Mouse (Mus musculus): ENCODE data around the gene Hist1h2bc. TPM values are rescaled to one million over a fixed set of nuclear protein-coding genes. Genes with fewer than 3 reads are reported as not detected.
A peak's percentile ranks its signal among the peaks of the same experiment; 100 is the strongest.
"Not testable (repeated sequence)": the region's sequence is repeated elsewhere in the genome, so short reads cannot be mapped to it uniquely, and the experiment has no call there.

The Hist1h2bc gene
- total and polyA plus RNA-seq, 3 experiments: 73.4 to 135 (median 78.7) TPM

DNA sequence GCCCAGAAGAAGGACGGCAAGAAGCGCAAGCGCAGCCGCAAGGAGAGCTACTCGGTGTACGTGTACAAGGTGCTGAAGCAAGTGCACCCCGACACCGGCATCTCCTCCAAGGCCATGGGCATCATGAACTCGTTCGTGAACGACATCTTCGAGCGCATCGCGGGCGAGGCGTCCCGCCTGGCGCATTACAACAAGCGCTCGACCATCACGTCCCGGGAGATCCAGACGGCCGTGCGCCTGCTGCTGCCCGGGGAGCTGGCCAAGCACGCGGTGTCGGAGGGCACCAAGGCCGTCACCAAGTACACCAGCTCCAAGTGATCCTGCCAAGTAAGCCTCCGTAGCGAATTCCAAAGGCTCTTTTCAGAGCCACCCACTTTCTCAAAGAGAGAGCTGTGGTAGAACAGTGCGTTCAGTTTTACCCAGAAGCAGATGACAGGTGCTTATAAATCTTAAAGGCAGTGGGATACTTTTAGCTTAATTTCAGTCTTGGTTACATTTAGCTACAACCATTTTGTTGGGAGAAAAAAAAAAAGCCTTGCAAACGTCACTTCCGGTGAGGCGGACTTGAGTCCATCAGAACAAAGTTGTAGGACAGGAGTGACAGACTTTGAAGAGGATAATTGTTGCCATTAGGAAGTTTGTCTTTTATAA, 421 bp downstream of the Hist1h2bc start:
- H3K27me3 ChIP-seq (ENCODE audit: control insufficient read depth, insufficient read depth, low read length); H3K79me2 ChIP-seq (replicated peaks; ENCODE audit: control insufficient read depth, insufficient read depth, low read length); H3K36me3 ChIP-seq (ENCODE audit: control insufficient read depth, insufficient read depth, low read length); H3K4me1 ChIP-seq (ENCODE audit: control insufficient read depth, insufficient read depth, low read length): not testable (repeated sequence)
- H3K9ac ChIP-seq (ENCODE audit: low read depth, low read length): peak overlapping the region; percentile 77
- H3K27ac ChIP-seq: peak overlapping the region; percentile 90
- intact Hi-C loops (cut with DNase I): loop anchor here (2.0 to 10.0 kb wide), 3 partner anchors 14 to 1930 kb away; partner anchors contain the start of genes Hist1h2ak, Hist1h2bn, Hist1h4c and Hist1h4k
- H3K4me3 ChIP-seq: peak overlapping the region; percentile 59
- DNase-seq: peak; percentile 34 to 41
- 1% methylated on average over 25 of the region's 37 CpGs for whole genome bisulfite sequencing
- TF ChIP-seq POLR2A (IDR thresholded peaks at IDR 0.05; ENCODE audit: insufficient read depth, low read depth, low read length): 0 out of 2 replicates have a peak, but pooled peaks have one; percentile 43

DNA sequence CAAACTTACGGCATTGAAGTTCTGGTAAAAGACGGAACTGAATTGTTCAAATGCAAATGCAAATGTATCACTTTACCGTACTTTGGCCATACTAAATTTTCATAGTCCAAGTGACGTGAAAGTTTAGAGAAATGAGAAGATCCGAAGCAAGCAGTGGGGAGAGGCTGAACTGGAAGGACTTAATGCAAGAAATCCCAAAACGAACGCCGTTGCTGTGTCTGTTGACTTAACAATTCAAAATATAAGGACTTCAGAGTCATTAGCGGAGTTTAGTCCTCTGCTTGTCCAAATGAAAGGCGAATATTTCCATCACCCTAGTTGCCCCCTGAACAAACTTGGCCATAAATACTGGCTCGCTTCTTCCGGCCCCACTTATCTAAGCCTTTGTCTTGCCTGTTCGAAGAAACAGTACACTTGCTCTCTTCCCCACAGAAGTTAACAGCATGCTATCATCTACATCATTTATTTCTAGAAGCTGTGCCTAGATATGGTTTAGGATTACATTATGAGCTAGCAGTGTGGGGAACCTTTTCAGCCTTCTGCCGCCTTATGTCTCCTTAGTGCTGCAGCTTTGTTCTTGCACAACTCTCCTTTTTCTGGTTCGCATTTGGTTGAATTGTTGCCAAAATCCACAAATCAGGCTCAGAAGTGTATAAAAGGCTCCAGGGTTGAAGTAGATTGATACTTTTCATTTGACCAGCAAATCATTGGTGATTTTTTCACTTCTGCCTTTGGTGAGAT, 1.3 kb downstream of the Hist1h2bc start:
- Histone ChIP-seq H3K9ac (ENCODE audit: low read depth, low read length) (peak overlapping the region; percentile 79), H3K36me3 (ENCODE audit: control insufficient read depth, insufficient read depth, low read length) (peaks cover 2% of the 10 kb centered on the region), H3K79me2 (replicated peaks; ENCODE audit: control insufficient read depth, insufficient read depth, low read length) (no peaks in the 10 kb centered on the region; the same call in 1 of the 2 replicates), H3K27me3 (ENCODE audit: control insufficient read depth, insufficient read depth, low read length) (no peaks in the 10 kb centered on the region), H3K4me1 (ENCODE audit: control insufficient read depth, insufficient read depth, low read length) (peaks cover 1% of the 10 kb centered on the region; the same call in 1 of the 2 replicates), H3K4me3 (peak overlapping the region; percentile 59), H3K27ac (peak overlapping the region; percentile 90)
- 4% methylated on average over 15 of the region's 15 CpGs for WGBS
- intact Hi-C loops (cut with DNase I): loop anchor here (2.0 to 10.0 kb wide), 4 partner anchors 14 to 1930 kb away; partner anchors contain the start of genes Hist1h2ag, Hist1h2ak, Hist1h2bj and Hist1h2bn
- DNase-seq: peak in 1 of 2 experiments; percentile 19
- TF ChIP-seq POLR2A (IDR thresholded peaks at IDR 0.05; ENCODE audit: insufficient read depth, low read depth, low read length): no peak
- no peak for TF ChIP-seq EP300 (IDR thresholded peaks at IDR 0.05; ENCODE audit: insufficient read depth, low read depth, low read length)

DNA sequence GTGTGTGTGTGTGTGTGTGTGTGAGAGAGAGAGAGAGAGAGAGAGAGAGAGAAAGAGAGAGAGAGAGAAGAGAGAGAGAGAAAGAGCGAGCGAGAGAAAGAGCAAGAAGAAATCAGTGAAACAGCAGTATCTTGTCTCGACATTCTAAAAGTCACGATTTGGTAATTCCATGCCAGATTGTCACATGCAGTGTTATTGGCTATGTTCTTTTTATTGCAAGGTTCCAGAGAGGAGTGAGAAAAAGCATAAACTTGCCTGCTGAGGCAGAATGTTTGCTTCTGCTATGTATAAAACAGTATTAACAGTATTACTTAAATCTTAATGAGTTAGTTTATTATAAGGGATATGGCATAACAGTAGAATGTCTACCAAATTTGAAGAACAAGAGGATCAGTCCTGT, 2.0 kb downstream of the Hist1h2bc start:
- Histone ChIP-seq H3K4me1 (ENCODE audit: control insufficient read depth, insufficient read depth, low read length) (peaks cover 1% of the 10 kb centered on the region; the same call in 1 of the 2 replicates), H3K36me3 (ENCODE audit: control insufficient read depth, insufficient read depth, low read length) (peaks cover 2% of the 10 kb centered on the region), H3K9ac (ENCODE audit: low read depth, low read length) (peak overlapping the region; percentile 79; the same call in 1 of the 2 replicates), H3K27ac (0 out of 2 replicates have a peak overlapping the region, but pooled peaks have one; percentile 21), H3K27me3 (ENCODE audit: control insufficient read depth, insufficient read depth, low read length) (no peaks in the 10 kb centered on the region), H3K4me3 (peak overlapping the region; percentile 24), H3K79me2 (replicated peaks; ENCODE audit: control insufficient read depth, insufficient read depth, low read length) (no peaks in the 10 kb centered on the region; the same call in 1 of the 2 replicates)
- 32% methylated on average over 4 of the region's 4 CpGs for WGBS
- intact Hi-C loops (cut with DNase I): loop anchor here (2.0 to 10.0 kb wide), 4 partner anchors 13 to 1931 kb away; partner anchors contain the start of genes Hist1h2ag, Hist1h2ak, Hist1h2bj and Hist1h2bn
- DNase-seq: no peak
- TF ChIP-seq POLR2A (IDR thresholded peaks at IDR 0.05; ENCODE audit: insufficient read depth, low read depth, low read length): no peak
- no peak for TF ChIP-seq EP300 (IDR thresholded peaks at IDR 0.05; ENCODE audit: insufficient read depth, low read depth, low read length)
- no peak for TF ChIP-seq CTCF (IDR thresholded peaks at IDR 0.05)

DNA sequence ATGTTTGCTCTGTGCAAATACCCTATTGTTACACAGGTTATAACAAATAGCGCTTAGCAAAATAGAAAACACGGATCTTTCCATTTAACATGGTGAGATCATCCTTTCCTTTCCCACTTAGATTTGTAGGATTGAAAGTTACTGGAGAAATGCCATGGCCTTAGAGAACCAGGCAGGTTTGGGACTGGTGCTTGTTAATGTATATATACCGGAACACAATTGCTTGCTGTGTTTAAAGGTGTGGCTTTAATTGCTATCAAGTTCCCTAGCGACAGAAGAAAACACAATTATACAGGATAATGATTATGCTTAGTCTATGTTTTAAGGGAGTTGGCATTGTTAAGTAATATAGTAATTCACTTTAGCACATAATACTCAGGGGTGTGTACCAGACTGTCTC, 3.2 kb downstream of the Hist1h2bc start:
- H3K4me1 ChIP-seq (ENCODE audit: control insufficient read depth, insufficient read depth, low read length): peaks cover 1% of the 10 kb centered on the region; the same call in 1 of the 2 replicates
- intact Hi-C loops (cut with DNase I): loop anchor here (5.0 to 10.0 kb wide), 2 partner anchors 1645 to 1932 kb away; partner anchors contain the start of genes Hist1h2ag, Hist1h2ak, Hist1h2bj and Hist1h2bn
- peaks cover 2% of the 10 kb centered on the region for H3K36me3 ChIP-seq (ENCODE audit: control insufficient read depth, insufficient read depth, low read length)
- H3K27ac ChIP-seq: no peak overlapping the region
- H3K27me3 ChIP-seq (ENCODE audit: control insufficient read depth, insufficient read depth, low read length): no peaks in the 10 kb centered on the region
- no peak overlapping the region for H3K4me3 ChIP-seq
- no peak overlapping the region for H3K9ac ChIP-seq (ENCODE audit: low read depth, low read length)
- TF ChIP-seq POLR2A (IDR thresholded peaks at IDR 0.05; ENCODE audit: insufficient read depth, low read depth, low read length): no peak
- no peak for TF ChIP-seq CTCF (IDR thresholded peaks at IDR 0.05)
- WGBS: 65% methylated on average over 4 of the region's 4 CpGs
- DNase-seq: no peak
- H3K79me2 ChIP-seq (replicated peaks; ENCODE audit: control insufficient read depth, insufficient read depth, low read length): no peaks in the 10 kb centered on the region; the same call in 1 of the 2 replicates

- Histone ChIP-seq H3K27me3 (ENCODE audit: control insufficient read depth, insufficient read depth, low read length) (no peaks in the 10 kb centered on the region), H3K27ac (no peak overlapping the region), H3K4me3 (no peak overlapping the region), H3K4me1 (ENCODE audit: control insufficient read depth, insufficient read depth, low read length) (peaks cover 1% of the 10 kb centered on the region; the same call in 1 of the 2 replicates), H3K9ac (ENCODE audit: low read depth, low read length) (no peak overlapping the region), H3K79me2 (replicated peaks; ENCODE audit: control insufficient read depth, insufficient read depth, low read length) (no peaks in the 10 kb centered on the region; the same call in 1 of the 2 replicates), H3K36me3 (ENCODE audit: control insufficient read depth, insufficient read depth, low read length) (peaks cover 2% of the 10 kb centered on the region)
- TF ChIP-seq POLR2A (IDR thresholded peaks at IDR 0.05; ENCODE audit: insufficient read depth, low read depth, low read length) (no peak), EP300 (IDR thresholded peaks at IDR 0.05; ENCODE audit: insufficient read depth, low read depth, low read length) (no peak), CTCF (IDR thresholded peaks at IDR 0.05) (no peak)
- no peak for DNase-seq
- intact Hi-C loops (cut with DNase I): loop anchor here (5.0 to 10.0 kb wide), 2 partner anchors 1646 to 1933 kb away; partner anchors contain the start of genes Hist1h2ag, Hist1h2ak, Hist1h2bj and Hist1h2bn
- 93% methylated on average over 7 of the region's 7 CpGs for WGBS
Observed at GRCm38 (mm10) chr13:23687907-23688306, 3.9 kb downstream of the Hist1h2bc start.
